Mouse (Mus musculus) cortical plate, adult 2 months (tissue): ENCODE results near the gene Tmem82. TPM values are rescaled to one million over a fixed set of nuclear protein-coding genes. Genes with fewer than 3 reads are reported as not detected.
"Not testable (repeated sequence)": the region's sequence is repeated elsewhere in the genome, so short reads cannot be mapped to it uniquely, and the experiment has no call there.

ENCODE experiments used
- H3K27ac ChIP-seq: fragments of 200-500 bp; 2 replicates; pipeline ENCODE4 v1.5.1; 2012; ENCODE audit warnings: low read length, control low read depth, inconsistent platforms; ENCODE audit not compliant: insufficient read depth
- H3K4me1 ChIP-seq: fragments of 200-500 bp; 2 replicates; pipeline ENCODE4 v1.6.1; 2011; ENCODE audit warnings: low read length; ENCODE audit not compliant: control insufficient read depth, insufficient read depth
- H3K4me3 ChIP-seq: fragments of 200-500 bp; 2 replicates; pipeline ENCODE4 v1.5.1; 2011; ENCODE audit warnings: mild to moderate bottlenecking, low read length, control low read depth; ENCODE audit not compliant: insufficient read depth
- CTCF ChIP-seq: fragments of 200-500 bp; IDR thresholded peaks from 2 replicates; pipeline ENCODE4 v1.5.1; 2011; ENCODE audit warnings: mild to moderate bottlenecking, control low read depth, low read length; ENCODE audit not compliant: insufficient read depth; ENCODE audit errors: extremely low read depth
- POLR2A ChIP-seq: fragments of 200-500 bp; IDR thresholded peaks from 2 replicates; pipeline ENCODE4 v1.6.1; 2011; ENCODE audit warnings: mild to moderate bottlenecking, low read length, control low read depth; ENCODE audit not compliant: insufficient read depth; ENCODE audit errors: extremely low read depth
- polyA plus RNA-seq: library from polyadenylated mRNA; depleted of rRNA; stranded (reverse); fragments of >200 nt; gene quantifications from 2 replicates; pipeline ENCODE4 v1.2.3, GENCODE M21; 2012; rRNA removed

The Tmem82 gene
- polyA plus RNA-seq, 1 experiment: 0.40 TPM

GRCm38 (mm10) chr4:141570821-141571220 lies 47.6 kb downstream of the Tmem82 start:
- no peaks in the 10 kb centered on the region for H3K4me1 ChIP-seq
- no peak for TF ChIP-seq POLR2A
- no peak for TF ChIP-seq CTCF
- H3K4me3 ChIP-seq: no peak overlapping the region
- no peak overlapping the region for H3K27ac ChIP-seq

- H3K27ac ChIP-seq: no peak overlapping the region
- TF ChIP-seq CTCF (no peak), POLR2A (no peak)
- H3K4me3 ChIP-seq: no peak overlapping the region
- no peaks in the 10 kb centered on the region for H3K4me1 ChIP-seq
Measured at GRCm38 (mm10) chr4:141570004-141570403, 48.4 kb downstream of the Tmem82 start.

DNA sequence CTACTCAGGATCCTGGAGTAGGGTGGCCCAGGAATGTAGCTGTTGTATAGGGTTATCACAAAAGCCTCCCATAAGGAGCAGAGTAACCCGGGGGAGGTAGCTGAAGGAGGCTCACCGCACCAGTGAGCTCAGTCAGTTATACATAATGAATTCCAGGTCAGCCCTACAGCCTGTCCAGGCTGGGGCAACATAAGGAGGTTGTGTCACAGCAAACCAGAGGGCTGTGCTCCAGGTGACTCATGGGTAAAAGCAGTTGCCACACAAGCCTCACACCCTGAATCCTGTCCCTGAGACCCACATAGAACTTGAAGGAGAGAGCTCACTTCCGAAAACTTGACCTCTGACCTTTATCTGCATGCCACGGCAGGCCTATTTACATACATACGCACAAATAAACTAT lies 49.5 kb downstream of the Tmem82 start:
- Histone ChIP-seq H3K4me3 (no peak overlapping the region), H3K27ac (no peak overlapping the region), H3K4me1 (no peaks in the 10 kb centered on the region)
- no peak for TF ChIP-seq POLR2A
- no peak for TF ChIP-seq CTCF

GRCm38 (mm10) chr4:141567174-141567573 lies 51.3 kb downstream of the Tmem82 start:
- not testable (repeated sequence) for H3K27ac ChIP-seq, H3K4me1 ChIP-seq, H3K4me3 ChIP-seq

DNA sequence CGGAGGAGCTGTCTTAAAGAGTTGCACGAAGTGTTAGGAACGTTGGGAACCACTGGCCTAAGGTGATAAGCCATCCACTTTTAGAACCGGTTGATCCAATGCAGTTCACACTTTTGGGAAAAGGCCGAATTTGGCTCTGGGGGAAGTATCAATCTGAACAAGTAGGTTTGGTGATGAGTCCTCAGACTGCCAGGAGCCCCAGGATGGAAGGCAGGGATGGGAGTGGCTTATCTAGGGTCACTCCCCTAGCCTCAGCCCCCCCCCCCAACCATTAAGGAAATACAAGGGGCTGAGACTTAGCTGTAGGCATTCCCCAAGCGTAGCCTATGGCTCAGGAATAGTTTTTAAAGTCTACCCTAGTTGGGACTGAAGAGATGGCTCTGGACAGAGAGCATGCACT lies 52.2 kb downstream of the Tmem82 start:
- Histone ChIP-seq H3K27ac (no peak overlapping the region), H3K4me1 (no peaks in the 10 kb centered on the region), H3K4me3 (no peak overlapping the region)
- TF ChIP-seq CTCF (no peak), POLR2A (no peak)

DNA sequence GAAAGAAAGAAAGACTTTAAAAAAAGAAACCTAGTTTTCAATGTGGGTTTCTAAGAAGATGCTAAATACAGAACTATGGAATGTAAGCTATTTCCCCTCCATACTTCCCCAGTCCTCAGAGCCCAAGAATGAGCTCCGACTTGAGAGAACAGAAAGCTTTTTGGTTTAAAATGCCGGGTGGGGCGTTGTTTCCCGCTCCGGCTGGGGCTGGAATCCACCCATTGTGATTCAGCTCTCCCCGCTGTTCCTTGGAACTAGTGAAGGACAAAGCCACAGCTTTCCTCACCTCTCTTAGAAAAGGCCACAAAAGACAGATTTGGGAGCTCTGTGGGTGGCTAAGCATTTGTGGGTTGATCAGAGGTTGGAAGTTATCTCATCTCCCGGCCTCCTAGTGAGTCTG lies 53.1 kb downstream of the Tmem82 start:
- TF ChIP-seq POLR2A (no peak), CTCF (no peak)
- H3K4me1 ChIP-seq: no peaks in the 10 kb centered on the region
- H3K27ac ChIP-seq: no peak overlapping the region; the same call in 1 of the 2 replicates
- H3K4me3 ChIP-seq: no peak overlapping the region

DNA sequence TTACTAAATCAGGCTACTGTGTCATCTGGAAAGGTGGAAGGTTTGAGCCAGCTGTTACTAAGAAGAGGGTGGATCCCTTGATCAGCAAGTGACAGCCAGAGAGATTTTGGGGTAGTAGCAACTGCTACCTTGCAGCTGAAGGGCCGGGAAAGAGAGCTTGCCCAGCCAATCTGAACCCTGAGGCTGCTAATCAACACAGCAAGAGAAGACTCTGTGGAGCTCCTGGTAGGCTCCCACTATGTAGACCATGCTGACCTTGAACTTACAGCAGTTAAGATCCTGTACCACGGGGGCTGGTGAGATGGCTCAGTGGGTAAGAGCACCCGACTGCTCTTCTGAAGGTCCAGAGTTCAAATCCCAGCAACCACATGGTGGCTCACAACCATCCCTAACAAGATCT lies 53.8 kb downstream of the Tmem82 start:
- Histone ChIP-seq H3K27ac (0 out of 2 replicates have a peak overlapping the region, but pooled peaks have one; percentile 45), H3K4me3 (no peak overlapping the region), H3K4me1 (no peaks in the 10 kb centered on the region)
- no peak for TF ChIP-seq CTCF

GRCm38 (mm10) chr4:141564209-141564608 lies 54.2 kb downstream of the Tmem82 start:
- H3K4me1 ChIP-seq: no peaks in the 10 kb centered on the region
- no peak overlapping the region for H3K27ac ChIP-seq
- H3K4me3 ChIP-seq: no peak overlapping the region
- TF ChIP-seq POLR2A (no peak), CTCF (no peak)

Other genes with a start within 250 kb of the Tmem82 start
- gene Clcnka, start 219.9 kb downstream of the Tmem82 start, polyA plus RNA-seq: not detected in 2 replicates
- gene Clcnkb, start 202.6 kb downstream of the Tmem82 start, polyA plus RNA-seq: 0.32 TPM in 1 of 2 replicates, not detected in the other
- gene Hspb7, start 197.9 kb downstream of the Tmem82 start, polyA plus RNA-seq: 0.21 and 0.23 TPM in 2 replicates
- gene Srarp, start 182.5 kb downstream of the Tmem82 start, polyA plus RNA-seq: 13.3 and 14.2 TPM in 2 replicates
- gene Zbtb17, start 174.0 kb downstream of the Tmem82 start, polyA plus RNA-seq: 45.1 and 47.2 TPM in 2 replicates
- 12.4 and 13.0 TPM in 2 replicates for gene Spen, start 80.0 kb downstream of the Tmem82 start, polyA plus RNA-seq
- 1.0 and 1.3 TPM in 2 replicates for gene Fblim1, start 12.5 kb downstream of the Tmem82 start, polyA plus RNA-seq
- gene Slc25a34, start 5.2 kb upstream of the Tmem82 start, polyA plus RNA-seq: 6.5 and 6.7 TPM in 2 replicates
- 134 and 138 TPM in 2 replicates for gene Plekhm2, start 46.3 kb upstream of the Tmem82 start, polyA plus RNA-seq
- gene Rsc1a1, start 67.0 kb upstream of the Tmem82 start, polyA plus RNA-seq: 7.1 and 7.8 TPM in 2 replicates
- gene Ddi2, start 104.8 kb upstream of the Tmem82 start, polyA plus RNA-seq: 20.7 and 21.1 TPM in 2 replicates
- gene Agmat, start 128.0 kb upstream of the Tmem82 start, polyA plus RNA-seq: 2.2 and 2.4 TPM in 2 replicates
- 30.1 and 31.8 TPM in 2 replicates for gene Dnajc16, start 172.3 kb upstream of the Tmem82 start, polyA plus RNA-seq
- 20.8 and 21.6 TPM in 2 replicates for gene Casp9, start 175.0 kb upstream of the Tmem82 start, polyA plus RNA-seq
- gene Cela2a, start 207.5 kb upstream of the Tmem82 start, polyA plus RNA-seq: 0.13 and 0.17 TPM in 2 replicates
- gene Ctrc, start 227.7 kb upstream of the Tmem82 start, polyA plus RNA-seq: not detected in 2 replicates